Mouse (Mus musculus) kidney, adult 9 months (tissue): ENCODE measurements around the gene Ebf3.

Experiments used
- DNase-seq: peaks from one replicate; pipeline ENCODE4 v3.0.0; 2022

The Ebf3 gene

DNA sequence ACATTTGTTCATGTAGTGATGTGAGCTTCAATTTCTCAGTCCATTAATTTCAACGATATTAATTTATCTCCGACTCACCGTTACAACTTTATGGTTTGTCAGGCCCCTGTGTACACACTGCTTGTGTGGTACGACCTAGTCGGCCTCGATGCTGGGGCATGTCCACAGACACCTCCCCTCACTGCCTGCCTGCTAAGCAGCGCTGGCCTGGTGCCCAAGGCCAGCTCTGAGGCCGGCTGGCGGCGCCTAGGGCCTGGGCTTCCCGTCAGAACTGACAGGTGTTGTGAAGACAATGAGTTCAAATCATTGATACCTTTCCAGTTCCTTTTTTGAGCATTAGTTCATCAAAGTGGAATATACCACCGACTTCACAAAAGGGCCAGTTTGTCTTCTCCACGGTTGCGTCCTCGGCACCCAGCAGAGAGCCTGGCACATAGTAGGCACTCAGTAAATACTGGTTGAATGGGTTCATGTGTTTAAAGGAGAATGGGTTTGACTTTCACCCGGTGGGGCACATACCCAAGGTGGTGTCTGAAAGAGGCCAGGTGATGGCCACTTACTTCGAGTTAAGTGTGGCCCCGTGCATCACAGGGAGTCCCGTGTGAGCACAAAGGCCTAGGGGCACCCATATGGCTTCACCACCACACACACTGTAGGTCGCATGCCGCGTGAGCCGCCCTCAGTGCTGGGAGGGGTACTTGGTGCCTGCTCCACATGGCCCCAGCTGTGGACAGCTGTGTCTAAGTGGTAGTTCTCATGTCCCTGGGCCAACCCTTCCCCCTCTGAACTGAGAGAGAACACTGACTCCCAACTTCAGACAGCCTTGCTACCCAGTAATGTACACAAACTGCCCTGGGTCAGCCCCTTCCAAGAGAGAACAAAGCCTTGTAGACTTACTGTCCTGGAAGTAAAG lies 116.9 kb downstream of the Ebf3 start:
- peak; percentile 34 for DNase-seq

- no peak for DNase-seq
Measured at GRCm38 (mm10) chr7:137196536-137196935, 117.7 kb downstream of the Ebf3 start.

GRCm38 (mm10) chr7:137192776-137193278 lies 121.4 kb downstream of the Ebf3 start:
- DNase-seq = no peak

DNA sequence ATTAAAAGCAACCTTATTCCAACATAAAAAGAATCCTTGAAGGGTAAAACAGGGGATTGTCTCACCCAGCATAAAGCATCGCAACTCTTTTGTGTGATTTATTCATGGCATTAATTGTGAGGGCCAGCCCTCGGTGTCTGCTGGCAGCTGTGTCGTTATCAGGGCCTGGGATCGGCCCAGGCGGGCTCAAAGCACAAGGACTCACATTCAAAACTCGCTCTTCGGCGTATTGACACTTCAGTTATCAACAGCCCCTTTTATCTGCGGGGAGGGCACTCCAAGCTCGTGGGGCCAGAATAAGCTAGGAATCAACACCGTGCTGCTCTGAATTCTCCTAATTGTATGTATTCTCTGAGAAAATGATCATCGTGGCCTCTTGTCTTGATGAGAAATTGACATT lies 122.4 kb downstream of the Ebf3 start:
- no peak for DNase-seq

DNA sequence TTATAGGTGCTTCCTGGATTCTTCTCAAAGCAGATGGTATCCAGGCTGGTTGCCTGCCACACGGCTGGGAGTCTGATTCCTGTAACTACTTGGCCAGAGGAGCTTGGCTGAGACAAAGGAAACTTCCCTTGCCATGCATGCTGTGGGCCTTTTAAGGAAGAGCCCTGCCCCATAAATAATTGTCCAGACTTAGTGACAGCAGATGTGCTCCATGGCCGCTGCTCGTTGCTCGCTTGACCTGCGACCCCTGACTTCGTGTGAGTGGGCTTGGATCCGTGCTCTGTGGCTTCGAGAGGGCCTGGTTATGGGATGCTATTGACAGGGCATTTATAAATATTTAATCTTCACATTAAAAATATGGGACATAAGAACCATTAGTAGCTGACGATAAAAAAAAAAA lies 142.0 kb downstream of the Ebf3 start:
- no peak for DNase-seq

DNA sequence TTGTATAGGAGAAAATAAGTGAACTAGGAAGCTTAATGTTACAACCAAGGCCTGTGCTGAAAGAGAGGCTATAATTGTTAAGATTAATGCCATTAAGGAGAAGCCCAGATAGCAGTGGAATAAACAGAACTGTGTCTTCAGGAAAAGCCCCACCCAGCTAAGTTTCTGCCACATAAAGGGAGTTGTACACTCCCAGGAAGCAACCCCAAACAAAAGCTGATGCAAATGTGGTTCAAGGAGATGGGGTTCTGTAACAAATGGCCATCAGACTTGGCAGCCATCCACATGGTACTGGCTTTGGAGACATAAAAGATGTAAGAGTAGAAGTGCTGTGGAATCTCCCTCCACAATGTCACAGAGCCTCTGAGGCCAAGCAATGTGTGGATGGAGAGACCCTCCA lies 155.2 kb downstream of the Ebf3 start:
- no peak for DNase-seq

DNA sequence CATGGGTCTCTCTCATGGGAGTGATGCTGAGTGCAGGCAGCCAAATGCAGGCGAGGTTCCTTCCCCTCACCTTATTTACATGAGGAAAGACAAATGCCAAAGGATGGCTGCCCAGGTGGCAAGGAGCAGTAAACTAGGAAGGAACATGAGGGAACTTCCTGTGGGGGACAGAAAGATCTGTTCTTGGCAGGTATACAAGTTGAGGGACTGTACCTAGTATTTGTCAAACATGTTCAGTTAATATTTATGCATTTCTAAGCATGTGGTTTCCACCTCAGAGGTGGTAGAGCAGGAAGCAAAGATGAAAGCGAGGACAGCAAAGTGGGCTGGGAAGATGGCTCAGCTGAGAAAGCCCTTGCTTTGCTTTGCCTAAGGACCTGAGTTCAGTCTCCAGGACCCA lies 159.6 kb downstream of the Ebf3 start:
- DNase-seq = no peak

- DNase-seq = no peak
Measured at GRCm38 (mm10) chr7:137151854-137152253, 162.4 kb downstream of the Ebf3 start.

- DNase-seq = no peak
Measured at GRCm38 (mm10) chr7:137147101-137147500, 167.1 kb downstream of the Ebf3 start.
